Mouse (Mus musculus) hindbrain, embryonic 13.5 days (tissue): Measurements from ENCODE around the gene 4933428G20Rik. TPM values are rescaled to one million over a fixed set of nuclear protein-coding genes. Genes with fewer than 3 reads are reported as not detected.

Experiments
- ATAC-seq: fragments of 200-750 bp; cut with Nextera tagmentation; 2 replicates; pipeline ENCODE4 v1.8.0; 2017; ENCODE audit warnings: moderate TSS enrichment; ENCODE audit not compliant: low FRiP score
- H3K27ac ChIP-seq: fragments of 300-500 bp; sonication (generic); 2 replicates; pipeline ENCODE4 v1.5.1; 2015; ENCODE audit warnings: inconsistent platforms, mild to moderate bottlenecking, moderate library complexity
- H3K27me3 ChIP-seq: fragments of 300-500 bp; sonication (generic); 2 replicates; pipeline ENCODE4 v1.6.1; 2015; ENCODE audit warnings: mild to moderate bottlenecking, inconsistent platforms
- H3K36me3 ChIP-seq: fragments of 300-500 bp; sonication (generic); 2 replicates; pipeline ENCODE4 v1.6.1; 2015; ENCODE audit warnings: mild to moderate bottlenecking, inconsistent platforms
- H3K4me1 ChIP-seq: fragments of 300-500 bp; sonication (generic); replicated peaks from 2 replicates; pipeline ENCODE4 v1.6.1; 2015; ENCODE audit warnings: inconsistent platforms
- H3K4me2 ChIP-seq: fragments of 300-500 bp; sonication (generic); 2 replicates; pipeline ENCODE4 v1.6.1; 2015; ENCODE audit warnings: inconsistent platforms, mild to moderate bottlenecking, moderate library complexity
- H3K4me3 ChIP-seq: fragments of 300-500 bp; sonication (generic); 2 replicates; pipeline ENCODE4 v1.5.1; 2015; ENCODE audit warnings: mild to moderate bottlenecking, inconsistent platforms
- H3K9ac ChIP-seq: fragments of 300-500 bp; sonication (generic); 2 replicates; pipeline ENCODE4 v1.6.1; 2015; ENCODE audit warnings: mild to moderate bottlenecking, inconsistent platforms
- H3K9me3 ChIP-seq: fragments of 300-500 bp; sonication (generic); 2 replicates; pipeline ENCODE4 v1.6.1; 2016; ENCODE audit warnings: inconsistent platforms
- WGBS: fragments of 180-500 bp; shearing (Covaris S2); methylation state at CpG from one replicate; pipeline ENCODE4 v1.1.7; 2015; 5-methylcytosine and 5-hydroxymethylcytosine counted together
- polyA plus RNA-seq: library from polyadenylated mRNA; unstranded; fragments of >200 nt; fragmentation: Nextera tagmentation; extraction: Ambion mirVana; gene quantifications from 2 replicates; pipeline ENCODE4 v1.2.1, GENCODE M21; 2015

The 4933428G20Rik gene
- polyA plus RNA-seq, 1 experiment from 2014 or later = 1.2 TPM

- Histone ChIP-seq H3K4me2 (0 out of 2 replicates have a peak overlapping the region, but pooled peaks have one; percentile 1), H3K4me1 (peaks cover 23% of the 10 kb centered on the region), H3K9ac (0 out of 2 replicates have a peak overlapping the region, but pooled peaks have one; percentile 2), H3K27ac (peak overlapping the region; percentile 30; the same call in 1 of the 2 replicates), H3K27me3 (no peaks in the 10 kb centered on the region), H3K9me3 (no peaks in the 10 kb centered on the region), H3K4me3 (no peak overlapping the region), H3K36me3 (peaks cover 26% of the 10 kb centered on the region)
- ATAC-seq = no peak
- WGBS = 38% methylated on average over 13 of the region's 13 CpGs
These were observed 11.7 kb upstream of the 4933428G20Rik start for GRCm38 (mm10) chr11:97511661-97512369.

GRCm38 (mm10) chr11:97510966-97511660 is 11.0 kb upstream of the 4933428G20Rik start:
- Histone ChIP-seq H3K4me1 (peaks cover 23% of the 10 kb centered on the region), H3K36me3 (peaks cover 19% of the 10 kb centered on the region)
- ATAC-seq = no peak

GRCm38 (mm10) chr11:97509715-97510485 is 9.8 kb upstream of the 4933428G20Rik start:
- peaks cover 23% of the 10 kb centered on the region for H3K4me1 ChIP-seq
- peaks cover 7% of the 10 kb centered on the region for H3K36me3 ChIP-seq
- no peaks in the 10 kb centered on the region for H3K27me3 ChIP-seq
- H3K9me3 ChIP-seq = no peaks in the 10 kb centered on the region
- peak overlapping the region; percentile 39; the same call in 1 of the 2 replicates for H3K9ac ChIP-seq
- peak overlapping the region; percentile 40 for H3K27ac ChIP-seq
- H3K4me3 ChIP-seq = no peak overlapping the region
- H3K4me2 ChIP-seq = no peak overlapping the region
- 44% methylated on average over 24 of the region's 24 CpGs for WGBS
- ATAC-seq = peak; percentile 15; the same call in 1 of the 2 replicates

More at GRCm38 (mm10) chr11:97510966-97511660, 11.0 kb upstream of the 4933428G20Rik start:
- H3K9me3 ChIP-seq = no peaks in the 10 kb centered on the region
- H3K4me3 ChIP-seq = no peak overlapping the region
- 23% methylated on average over 10 of the region's 10 CpGs for WGBS
- no peak overlapping the region for H3K9ac ChIP-seq
- H3K4me2 ChIP-seq = no peak overlapping the region
- no peaks in the 10 kb centered on the region for H3K27me3 ChIP-seq
- H3K27ac ChIP-seq = peak overlapping the region; percentile 35; the same call in 1 of the 2 replicates

- no peaks in the 10 kb centered on the region for H3K36me3 ChIP-seq
- ATAC-seq = no peak
- WGBS = 53% methylated on average over 5 of the region's 5 CpGs
- H3K9me3 ChIP-seq = no peaks in the 10 kb centered on the region
- H3K9ac ChIP-seq = no peak overlapping the region
- no peaks in the 10 kb centered on the region for H3K27me3 ChIP-seq
- no peak overlapping the region for H3K4me3 ChIP-seq
- H3K4me2 ChIP-seq = no peak overlapping the region
- H3K4me1 ChIP-seq = peaks cover 23% of the 10 kb centered on the region
- H3K27ac ChIP-seq = no peak overlapping the region; the same call in 1 of the 2 replicates
These were observed 8.9 kb upstream of the 4933428G20Rik start for GRCm38 (mm10) chr11:97509058-97509457.

GRCm38 (mm10) chr11:97508198-97508597 is 8.1 kb upstream of the 4933428G20Rik start:
- Histone ChIP-seq H3K27me3 (no peaks in the 10 kb centered on the region), H3K9me3 (no peaks in the 10 kb centered on the region), H3K4me3 (no peak overlapping the region), H3K27ac (no peak overlapping the region), H3K4me2 (no peak overlapping the region), H3K4me1 (peaks cover 23% of the 10 kb centered on the region), H3K36me3 (no peaks in the 10 kb centered on the region), H3K9ac (no peak overlapping the region)
- 81% methylated on average over 3 of the region's 3 CpGs for WGBS
- no peak for ATAC-seq

GRCm38 (mm10) chr11:97506331-97506730 is 6.2 kb upstream of the 4933428G20Rik start:
- no peak overlapping the region for H3K4me3 ChIP-seq
- no peak overlapping the region for H3K9ac ChIP-seq
- no peak overlapping the region for H3K4me2 ChIP-seq
- no peak overlapping the region for H3K27ac ChIP-seq
- peaks cover 19% of the 10 kb centered on the region for H3K4me1 ChIP-seq
- no peaks in the 10 kb centered on the region for H3K36me3 ChIP-seq
- 55% methylated on average over 8 of the region's 8 CpGs for WGBS
- no peak for ATAC-seq
- no peaks in the 10 kb centered on the region for H3K9me3 ChIP-seq
- peaks cover 16% of the 10 kb centered on the region for H3K27me3 ChIP-seq

GRCm38 (mm10) chr11:97505784-97506183 is 5.6 kb upstream of the 4933428G20Rik start:
- Histone ChIP-seq H3K4me2 (no peak overlapping the region), H3K4me1 (peaks cover 19% of the 10 kb centered on the region), H3K9me3 (no peaks in the 10 kb centered on the region), H3K4me3 (no peak overlapping the region), H3K36me3 (no peaks in the 10 kb centered on the region), H3K9ac (no peak overlapping the region), H3K27ac (no peak overlapping the region), H3K27me3 (peaks cover 21% of the 10 kb centered on the region)
- ATAC-seq = no peak
- WGBS = 80% methylated on average over 4 of the region's 4 CpGs

GRCm38 (mm10) chr11:97502846-97503245 is 2.7 kb upstream of the 4933428G20Rik start:
- no peak for ATAC-seq
- Histone ChIP-seq H3K27me3 (peaks cover 51% of the 10 kb centered on the region), H3K4me2 (no peak overlapping the region), H3K9me3 (no peaks in the 10 kb centered on the region), H3K36me3 (peaks cover 5% of the 10 kb centered on the region; the same call in 1 of the 2 replicates), H3K9ac (no peak overlapping the region), H3K4me1 (peaks cover 17% of the 10 kb centered on the region), H3K4me3 (no peak overlapping the region), H3K27ac (no peak overlapping the region)
- WGBS = 73% methylated on average over 4 of the region's 4 CpGs

GRCm38 (mm10) chr11:97502383-97502782 is 2.2 kb upstream of the 4933428G20Rik start:
- WGBS = 40% methylated on average over 9 of the region's 9 CpGs
- H3K4me1 ChIP-seq = peaks cover 17% of the 10 kb centered on the region
- H3K4me2 ChIP-seq = no peak overlapping the region
- peaks cover 10% of the 10 kb centered on the region for H3K36me3 ChIP-seq
- no peaks in the 10 kb centered on the region for H3K9me3 ChIP-seq
- no peak overlapping the region for H3K9ac ChIP-seq
- no peak overlapping the region for H3K27ac ChIP-seq
- peaks cover 55% of the 10 kb centered on the region for H3K27me3 ChIP-seq
- no peak overlapping the region for H3K4me3 ChIP-seq
- ATAC-seq = no peak

GRCm38 (mm10) chr11:97500720-97501448 is 744 bp upstream of the 4933428G20Rik start:
- peak; percentile 50; the same call in 1 of the 2 replicates for ATAC-seq
- Histone ChIP-seq H3K27ac (no peak overlapping the region), H3K4me1 (peaks cover 17% of the 10 kb centered on the region), H3K27me3 (peaks cover 65% of the 10 kb centered on the region), H3K4me2 (peak overlapping the region; percentile 62), H3K9ac (peak overlapping the region; percentile 68), H3K9me3 (no peaks in the 10 kb centered on the region), H3K4me3 (peak overlapping the region; percentile 40), H3K36me3 (peaks cover 17% of the 10 kb centered on the region)
- 18% methylated on average over 42 of the region's 51 CpGs for WGBS

GRCm38 (mm10) chr11:97497543-97497942 is 2.6 kb downstream of the 4933428G20Rik start:
- Histone ChIP-seq H3K4me2 (no peak overlapping the region), H3K36me3 (peaks cover 44% of the 10 kb centered on the region), H3K9ac (no peak overlapping the region), H3K4me3 (no peak overlapping the region), H3K9me3 (no peaks in the 10 kb centered on the region), H3K4me1 (peaks cover 17% of the 10 kb centered on the region), H3K27me3 (peaks cover 62% of the 10 kb centered on the region), H3K27ac (no peak overlapping the region)
- WGBS = 93% methylated on average over 4 of the region's 4 CpGs
- ATAC-seq = no peak
